Mouse (Mus musculus): ENCODE results near the gene Gm765.

The Gm765 gene

GRCm38 (mm10) chr6:98212225-98212624 lies 130.3 kb downstream of the Gm765 start:
- no peak for DNase-seq (ENCODE audit: low spot score)

DNA sequence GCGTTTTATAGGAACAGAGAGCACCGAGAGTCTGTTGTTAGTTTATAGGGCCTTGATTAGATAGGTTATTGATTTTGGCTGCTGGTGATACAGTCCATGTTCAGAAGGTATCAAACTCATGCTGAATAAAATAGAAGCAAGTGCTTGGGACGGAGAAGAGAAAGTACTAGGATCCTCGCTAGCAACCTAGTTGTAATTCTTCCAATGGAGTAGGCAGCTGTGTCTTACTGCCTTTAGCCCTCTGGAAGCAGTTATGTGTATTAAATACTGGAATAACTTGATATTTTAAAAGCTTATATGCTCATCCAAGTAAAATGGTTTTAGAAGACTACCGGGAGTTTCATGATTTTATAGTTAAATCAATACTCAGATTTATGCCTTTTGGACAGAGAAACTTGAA lies 132.3 kb downstream of the Gm765 start:
- DNase-seq (ENCODE audit: low spot score): no peak

GRCm38 (mm10) chr6:98208051-98208450 lies 134.5 kb downstream of the Gm765 start:
- DNase-seq (ENCODE audit: low spot score): no peak

- no peak for DNase-seq (ENCODE audit: low spot score)
Observed at GRCm38 (mm10) chr6:98198706-98199105, 143.8 kb downstream of the Gm765 start.

DNA sequence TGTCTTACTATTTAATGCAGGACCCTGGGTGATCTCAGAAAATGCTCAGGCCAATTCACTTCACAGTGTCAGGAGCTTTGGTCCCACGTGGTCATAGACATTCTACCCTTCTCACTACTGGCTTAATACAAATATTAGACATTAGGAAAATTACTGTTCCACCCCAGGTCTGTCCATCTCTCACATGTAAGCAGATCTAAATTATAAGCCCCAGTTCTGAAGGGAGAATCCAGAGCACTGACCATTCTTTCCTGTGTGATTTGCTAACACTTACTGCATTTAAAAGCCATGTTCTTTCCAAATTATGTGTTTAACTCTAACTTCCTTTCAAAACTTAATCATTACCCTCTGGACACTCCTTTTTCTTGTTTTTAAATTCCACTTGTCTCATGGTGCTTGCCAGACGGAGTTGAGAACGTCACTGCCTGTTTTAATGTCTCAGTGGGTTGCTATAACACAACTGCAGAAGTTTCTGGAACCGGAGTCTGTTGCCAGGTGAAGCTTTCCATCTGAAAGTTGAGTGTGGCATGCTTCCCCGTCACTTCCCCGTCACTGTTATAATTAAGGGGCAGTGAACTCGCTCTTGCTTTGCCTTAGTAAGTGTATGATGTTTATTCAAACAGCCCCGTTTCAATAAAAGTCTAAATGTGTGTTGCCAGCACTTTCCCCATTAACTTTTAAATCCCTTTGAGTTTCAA lies 151.7 kb downstream of the Gm765 start:
- DNase-seq (ENCODE audit: low spot score): no peak

Data from ovary, adult 18-20 months (tissue).